Mouse (Mus musculus) regulatory T cell (primary cell): ENCODE results near the gene Acot5.
"Not testable (repeated sequence)": the region's sequence is repeated elsewhere in the genome, so short reads cannot be mapped to it uniquely, and the experiment has no call there.

Source experiments
- in situ Hi-C: fragments of 300-600 bp; cut with MboI, MseI; formaldehyde crosslinking; loops from one replicate; pipeline ENCODE4 v1.15.1; 2025; ENCODE audit warnings: high pct_unique_total_duplicates

Gene Acot5

DNA sequence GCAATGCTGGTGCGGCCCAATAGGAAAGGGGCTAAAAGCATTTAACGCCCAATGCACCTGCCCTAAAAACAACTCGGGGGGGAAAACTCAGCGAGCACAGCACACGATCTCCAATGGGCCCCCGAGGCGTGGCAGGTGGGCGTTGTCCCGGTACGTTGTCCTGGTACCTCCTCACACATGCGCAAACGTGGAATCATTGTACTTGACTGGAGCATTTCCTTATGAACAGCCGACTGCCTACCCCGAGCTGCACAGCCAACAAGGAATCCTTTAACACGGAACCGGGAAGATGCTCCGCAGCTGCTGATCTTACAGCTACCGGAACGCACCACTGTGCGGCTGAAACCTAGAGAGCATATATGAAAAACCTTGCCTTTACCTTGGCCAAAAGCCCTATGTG is 6.8 kb upstream of the Acot5 start:
- in situ Hi-C loops = no loop called here

DNA sequence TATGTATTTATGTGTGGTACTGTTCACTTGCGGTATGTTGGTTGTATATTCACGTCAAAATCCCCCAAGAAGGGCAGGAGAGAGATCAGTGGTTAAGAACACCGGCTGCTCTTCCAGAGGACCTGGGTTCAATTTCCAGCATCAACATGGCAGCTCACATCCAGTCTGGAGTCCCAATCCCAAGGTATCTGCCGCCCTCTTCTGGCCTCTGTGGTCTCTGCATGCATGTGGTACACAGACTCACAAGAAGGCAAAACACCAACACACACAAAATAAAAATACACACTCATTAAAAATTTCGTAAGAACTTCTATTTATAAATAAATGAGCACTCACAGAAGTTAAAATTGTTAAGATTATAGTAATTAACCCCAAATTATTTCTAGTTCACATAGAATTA is 5.9 kb upstream of the Acot5 start:
- in situ Hi-C loops = no loop called here

DNA sequence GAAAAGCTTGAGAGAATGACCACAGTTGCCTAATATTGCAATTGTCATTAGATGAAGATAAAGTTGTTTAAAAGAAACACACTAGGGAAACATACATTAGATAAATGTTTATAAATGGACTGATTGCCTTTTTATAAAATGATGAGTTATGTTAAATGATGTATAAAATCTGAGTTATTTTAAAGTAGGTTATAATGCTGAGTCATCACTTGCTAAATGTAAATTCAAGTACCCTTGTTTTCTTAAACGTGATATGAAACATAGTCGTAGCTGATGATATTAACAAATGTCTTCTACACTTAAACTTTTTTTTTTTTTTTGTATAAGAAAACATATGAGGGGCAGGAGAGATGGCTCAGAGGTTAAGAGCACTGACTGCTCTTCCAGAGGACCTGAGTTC is 5.3 kb upstream of the Acot5 start:
- in situ Hi-C loops = no loop called here

DNA sequence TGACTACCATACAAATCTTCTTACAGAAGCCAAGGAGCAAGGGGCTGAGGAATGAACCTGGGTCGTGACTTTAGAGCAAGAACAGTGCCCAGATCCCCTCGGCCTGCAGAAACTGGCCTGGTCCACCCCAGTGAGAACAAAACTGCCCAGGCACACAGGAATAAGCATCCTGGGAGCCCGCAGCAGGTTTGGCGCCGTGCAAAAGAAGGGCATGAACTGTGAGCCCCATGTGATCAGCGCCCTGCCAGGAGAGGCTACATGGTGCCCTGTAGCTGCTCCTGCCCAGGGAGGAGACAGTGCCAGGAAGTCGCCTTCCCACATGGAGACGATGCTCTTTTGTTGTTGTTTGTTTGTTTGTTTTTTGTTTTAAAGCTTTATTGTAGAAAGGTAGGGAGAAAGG is 4.5 kb upstream of the Acot5 start:
- in situ Hi-C loops = no loop called here

DNA sequence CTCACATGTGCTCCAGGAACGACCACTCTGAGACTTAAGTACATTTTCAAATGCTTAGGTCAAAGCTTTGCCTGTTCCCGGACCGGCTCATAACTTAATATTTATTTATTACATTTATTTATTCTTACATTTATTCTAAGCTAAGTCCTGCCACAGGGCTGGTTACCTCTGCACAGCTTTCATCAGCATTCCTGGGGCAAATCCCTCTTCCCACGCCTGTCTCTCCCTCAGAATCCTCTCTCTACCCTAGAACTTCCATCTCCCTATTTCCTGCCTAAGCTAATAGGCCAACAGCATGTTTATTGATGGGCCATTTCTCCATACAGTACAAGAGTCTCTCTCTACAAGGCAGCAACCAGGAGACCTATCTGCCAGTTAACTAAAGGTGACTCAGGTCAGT is 1.4 kb upstream of the Acot5 start:
- in situ Hi-C loops = no loop called here

DNA sequence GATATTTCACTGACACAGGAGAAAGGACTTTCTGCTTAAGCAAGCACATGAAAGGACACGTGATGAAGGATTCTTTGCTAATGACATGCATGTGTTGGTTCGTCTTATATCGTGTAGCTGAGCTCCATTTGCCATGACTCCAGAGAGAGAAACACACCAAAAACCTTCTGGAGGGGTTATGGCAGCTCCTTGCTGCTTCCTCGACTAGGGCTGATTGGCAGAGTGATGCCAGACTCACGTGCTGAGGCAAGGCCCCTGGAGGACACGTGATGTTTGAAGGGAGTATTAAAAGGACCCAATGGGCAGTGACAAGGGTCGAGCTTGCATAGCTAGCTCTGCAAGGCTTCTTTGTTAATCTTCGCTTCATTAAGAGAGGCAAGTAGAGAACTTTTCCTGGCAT is 829 bp upstream of the Acot5 start:
- in situ Hi-C loops = no loop called here

DNA sequence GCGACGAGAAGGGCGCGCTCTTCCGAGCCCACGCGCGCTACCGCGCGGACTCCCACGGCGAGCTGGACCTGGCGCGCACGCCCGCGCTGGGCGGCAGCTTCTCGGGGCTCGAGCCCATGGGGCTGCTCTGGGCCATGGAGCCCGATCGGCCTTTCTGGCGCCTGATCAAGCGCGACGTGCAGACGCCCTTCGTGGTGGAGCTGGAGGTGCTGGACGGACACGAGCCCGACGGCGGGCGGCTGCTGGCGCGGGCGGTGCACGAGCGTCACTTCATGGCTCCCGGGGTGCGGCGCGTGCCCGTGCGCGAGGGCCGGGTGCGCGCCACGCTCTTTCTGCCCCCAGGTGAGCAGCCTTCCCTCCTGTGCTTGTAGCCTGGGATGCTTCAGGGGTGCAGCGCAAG is 457 bp downstream of the Acot5 start:
- in situ Hi-C loops = not testable (repeated sequence)

DNA sequence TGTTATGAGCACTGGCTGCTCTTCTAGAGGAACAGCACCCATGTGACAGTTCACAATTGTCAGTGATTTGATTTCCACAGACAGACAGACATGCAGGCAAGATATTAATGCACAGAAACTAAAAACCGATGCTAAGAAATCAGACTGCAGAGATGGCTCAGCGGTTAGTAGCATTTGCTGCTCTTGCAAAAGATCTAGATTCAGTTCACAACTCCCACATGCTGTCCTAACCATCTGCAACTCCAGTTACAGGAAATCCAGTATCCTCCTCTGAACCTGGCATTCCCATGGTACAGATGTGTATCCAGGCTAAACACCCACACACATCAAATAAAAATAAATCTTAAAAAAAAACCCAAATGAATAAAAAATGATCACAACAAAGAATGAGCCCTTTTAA is 2.6 kb downstream of the Acot5 start:
- in situ Hi-C loops = no loop called here

DNA sequence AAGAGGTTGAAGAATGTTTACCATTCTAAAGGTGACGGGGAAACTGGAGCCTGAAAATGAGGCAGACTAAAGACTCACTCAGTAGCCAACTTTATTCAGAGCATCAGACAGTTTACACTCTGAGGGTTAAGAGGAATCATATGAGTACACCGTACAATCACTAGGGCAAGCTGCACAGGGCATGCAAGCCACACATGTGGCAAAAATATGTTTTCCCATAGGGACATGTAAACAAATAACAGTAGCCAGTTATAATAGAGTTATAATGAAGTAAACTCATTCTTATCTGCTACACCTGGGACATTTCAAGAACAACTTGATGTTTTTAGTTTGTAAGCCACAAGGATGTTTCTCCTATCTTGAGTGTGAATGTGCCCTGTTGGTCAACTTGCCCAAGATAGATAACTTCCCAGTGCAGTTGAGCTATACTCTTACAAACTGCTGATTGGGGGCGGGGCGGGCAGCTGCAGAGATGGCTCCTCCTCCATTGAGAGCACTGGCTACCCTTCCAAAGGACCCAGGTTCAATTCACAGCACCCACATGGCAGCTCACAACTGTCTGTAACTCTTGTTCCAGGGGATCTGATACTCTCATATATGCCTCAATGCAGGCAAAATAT is 8.4 kb downstream of the Acot5 start:
- in situ Hi-C loops = no loop called here

DNA sequence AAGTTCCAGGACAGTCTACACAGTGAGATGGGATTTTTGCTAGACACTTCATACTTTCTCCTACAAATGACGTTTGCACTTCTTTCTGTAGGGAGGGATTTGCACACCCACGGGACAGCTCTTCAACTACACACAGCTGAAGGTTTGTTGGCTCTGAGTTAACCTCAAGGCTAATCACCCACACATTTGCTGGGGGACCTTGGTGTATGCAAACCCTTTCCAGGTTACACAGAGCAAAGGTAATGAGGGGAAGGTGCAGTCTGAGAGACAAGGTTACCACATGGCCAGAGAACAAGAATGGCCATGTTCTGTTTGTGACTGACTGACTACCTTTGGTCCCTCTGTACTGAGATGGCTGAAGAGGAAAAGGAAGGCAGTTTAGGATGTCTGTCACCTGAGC is 14.7 kb downstream of the Acot5 start:
- in situ Hi-C loops = no loop called here

DNA sequence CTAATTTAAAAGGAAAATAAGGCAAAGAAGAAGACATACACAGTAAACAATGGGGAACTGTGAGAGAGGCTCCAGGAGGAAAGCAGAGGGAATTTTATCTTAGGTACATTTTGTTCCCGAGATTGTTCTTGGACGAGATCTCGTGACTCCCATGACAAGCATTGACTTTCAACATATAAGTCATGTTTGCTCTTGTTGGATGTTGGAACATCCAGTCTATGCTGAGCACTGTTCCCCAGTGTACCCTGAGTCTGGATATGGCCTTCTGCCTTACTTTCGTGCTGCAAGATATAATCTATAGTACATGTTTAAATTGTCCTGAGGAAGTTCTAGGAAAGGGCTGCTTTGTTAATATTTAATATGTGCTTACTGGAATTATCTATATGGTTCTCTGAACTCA is 15.5 kb downstream of the Acot5 start:
- in situ Hi-C loops = no loop called here

DNA sequence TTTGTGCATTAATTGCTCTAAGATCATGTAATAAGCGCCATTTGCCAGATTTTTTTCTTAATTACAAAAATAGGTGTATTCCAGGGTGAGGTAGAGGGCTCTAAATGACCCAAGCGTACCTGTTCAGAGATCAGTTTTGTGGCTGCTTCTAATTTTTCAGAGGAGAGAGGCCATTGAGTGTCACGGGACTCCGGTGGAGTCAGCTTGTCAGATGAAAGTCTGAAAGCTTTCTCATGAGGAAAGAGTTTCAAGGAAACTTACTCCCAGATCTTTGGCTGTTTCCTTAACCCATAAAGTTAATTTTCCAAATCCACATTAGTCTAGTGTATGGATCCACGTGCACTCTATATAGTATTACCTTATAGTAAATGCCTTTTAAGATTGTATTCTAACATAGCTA is 25.5 kb downstream of the Acot5 start:
- in situ Hi-C loops = not testable (repeated sequence)

DNA sequence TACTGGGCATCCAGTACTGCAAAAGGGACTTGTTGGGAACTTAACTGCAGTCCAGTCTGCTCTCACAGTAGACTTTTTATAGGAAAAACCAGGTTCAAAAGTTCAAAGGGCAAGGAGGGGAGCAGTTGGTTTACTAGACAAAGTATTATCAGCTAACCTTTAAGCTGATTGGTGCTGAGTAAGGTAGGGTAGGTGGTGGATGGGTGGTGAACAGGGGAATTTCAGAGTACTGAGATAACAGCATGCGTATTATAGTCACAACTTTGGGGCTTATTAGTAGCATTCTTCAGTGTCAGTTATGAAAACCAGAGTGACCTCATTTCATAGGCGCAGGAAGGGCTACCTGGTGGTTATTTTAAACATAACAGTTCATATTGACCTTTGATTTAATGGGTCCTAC is 30.5 kb downstream of the Acot5 start:
- in situ Hi-C loops = no loop called here

DNA sequence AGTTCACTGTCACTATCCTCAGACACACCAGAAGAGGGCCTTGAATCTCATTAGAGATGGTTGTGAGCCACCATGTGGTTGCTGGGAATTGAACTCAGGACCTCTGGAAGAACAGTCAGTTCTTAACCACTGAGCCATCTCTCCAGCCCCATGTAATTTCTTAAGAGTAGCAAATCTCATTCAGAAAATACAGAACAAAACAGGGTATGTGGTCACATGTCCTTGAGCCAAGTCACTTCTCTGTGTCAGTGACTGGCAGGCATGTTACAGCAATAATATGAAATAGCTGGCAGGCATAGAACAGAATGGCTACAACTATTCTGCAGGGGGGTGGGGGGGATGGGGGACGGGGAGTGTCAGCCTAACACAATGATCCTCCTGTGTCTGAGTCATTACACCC is 30.9 kb downstream of the Acot5 start:
- in situ Hi-C loops = no loop called here

DNA sequence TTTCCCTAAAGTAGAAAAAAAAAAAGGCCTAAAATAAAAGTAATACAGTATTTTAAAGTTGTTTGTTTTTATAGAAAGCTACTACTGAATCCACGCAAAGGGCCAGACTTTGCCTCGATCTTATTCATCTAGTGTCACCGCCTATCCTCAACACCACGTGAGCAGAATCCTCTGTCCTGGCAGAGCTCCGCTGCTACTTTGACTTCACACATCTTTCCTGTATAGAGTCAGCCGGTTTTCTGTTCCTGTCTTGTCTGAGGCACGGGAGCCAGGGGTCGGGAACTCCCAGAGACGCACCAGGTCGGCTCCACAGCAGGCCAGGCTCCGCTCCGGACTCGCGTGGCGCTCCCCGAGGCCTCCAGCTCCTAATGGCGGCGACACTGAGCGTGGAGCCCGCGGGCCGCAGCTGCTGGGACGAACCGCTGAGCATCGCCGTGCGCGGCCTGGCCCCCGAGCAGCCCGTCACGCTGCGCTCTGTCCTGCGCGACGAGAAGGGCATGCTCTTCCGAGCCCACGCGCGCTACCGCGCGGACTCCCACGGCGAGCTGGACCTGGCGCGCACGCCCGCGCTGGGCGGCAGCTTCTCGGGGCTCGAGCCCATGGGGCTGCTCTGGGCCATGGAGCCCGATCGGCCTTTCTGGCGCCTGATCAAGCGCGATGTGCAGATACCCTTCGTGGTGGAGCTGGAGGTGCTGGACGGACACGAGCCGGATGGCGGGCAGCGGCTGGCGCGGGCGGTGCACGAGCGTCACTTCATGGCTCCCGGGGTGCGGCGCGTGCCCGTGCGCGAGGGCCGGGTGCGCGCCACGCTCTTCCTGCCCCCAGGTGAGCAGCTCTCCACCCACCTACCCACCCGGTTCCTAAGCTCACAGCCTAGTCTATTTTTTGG is 31.7 kb downstream of the Acot5 start, which contains the start of gene Acot6:
Gene Acot6 (plus strand): TSS at position 51 of the 889 bp plus-strand sequence.
- in situ Hi-C loops = not testable (repeated sequence)

DNA sequence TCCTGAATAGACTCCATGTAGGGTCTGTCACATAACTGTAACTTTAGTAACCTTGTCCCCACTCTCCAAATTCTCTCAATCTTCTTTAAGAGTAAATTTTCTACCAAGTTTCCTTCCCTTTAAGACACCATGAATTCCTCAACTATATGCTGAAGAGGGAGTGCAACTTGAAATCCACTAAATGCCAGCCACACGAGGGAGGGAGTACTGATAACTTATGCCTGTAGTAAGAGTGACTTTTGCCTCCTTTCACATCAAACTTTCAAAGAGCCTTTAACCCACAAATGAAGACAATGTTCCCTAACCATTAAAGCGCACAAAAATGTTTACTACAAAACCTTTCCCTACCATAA is 32.3 kb downstream of the Acot5 start:
- in situ Hi-C loops = no loop called here

DNA sequence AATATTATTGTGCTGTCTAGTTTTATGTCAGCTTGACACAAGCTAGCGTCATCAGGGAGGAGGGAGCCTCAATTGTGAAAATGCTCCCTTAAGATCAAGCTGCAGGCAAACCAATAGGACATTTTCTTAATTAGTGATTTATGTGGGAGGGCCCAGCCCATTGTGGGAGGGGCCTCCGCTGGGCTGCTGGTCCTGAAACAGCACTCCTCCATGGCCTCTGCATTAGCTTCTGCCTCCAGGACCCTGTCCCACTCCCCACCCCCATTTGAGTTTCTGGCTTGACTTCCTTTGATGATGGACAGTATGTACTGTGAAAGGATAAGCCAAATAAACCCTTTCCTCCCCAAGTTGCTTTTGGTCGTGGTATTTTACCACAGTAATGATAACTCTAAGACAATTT is 37.9 kb downstream of the Acot5 start:
- in situ Hi-C loops = no loop called here

DNA sequence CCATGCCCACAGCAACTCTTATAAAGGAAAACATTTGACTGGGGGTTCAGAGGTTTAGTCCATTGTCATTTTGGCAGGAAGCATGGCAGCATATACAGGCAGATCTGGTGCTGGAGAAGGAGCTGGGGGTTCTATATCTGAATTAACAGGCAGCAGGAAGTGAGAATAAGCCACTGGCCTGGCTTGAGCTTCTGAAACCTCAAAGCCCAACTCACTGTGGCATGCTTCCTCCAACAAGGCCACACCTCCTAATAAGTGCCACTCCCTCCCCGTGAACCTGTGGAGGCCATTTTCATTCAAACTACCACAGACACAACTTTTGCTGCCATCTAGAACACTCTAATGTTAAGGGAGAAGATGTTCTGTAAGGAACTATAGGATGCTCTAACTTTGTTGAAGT is 38.6 kb downstream of the Acot5 start:
- in situ Hi-C loops = no loop called here

DNA sequence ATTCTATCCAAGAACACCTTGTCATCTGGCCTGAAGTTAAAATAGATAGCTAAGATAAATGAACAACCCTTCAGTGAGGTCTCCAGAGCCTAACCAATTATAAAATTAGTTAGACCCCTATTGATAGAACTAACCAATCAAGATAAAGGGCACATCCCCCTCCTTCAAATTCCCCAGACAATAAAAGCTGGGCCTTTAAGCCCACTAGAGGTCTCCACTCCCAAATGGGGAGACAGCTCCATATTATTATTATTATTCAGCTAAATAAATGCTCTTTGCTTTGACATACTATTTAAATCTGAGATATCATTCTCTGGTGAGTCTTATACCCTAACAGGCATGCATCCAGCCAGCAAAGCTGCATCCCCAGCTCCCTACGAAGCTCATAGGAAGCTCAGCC is 40.8 kb downstream of the Acot5 start:
- in situ Hi-C loops = no loop called here

DNA sequence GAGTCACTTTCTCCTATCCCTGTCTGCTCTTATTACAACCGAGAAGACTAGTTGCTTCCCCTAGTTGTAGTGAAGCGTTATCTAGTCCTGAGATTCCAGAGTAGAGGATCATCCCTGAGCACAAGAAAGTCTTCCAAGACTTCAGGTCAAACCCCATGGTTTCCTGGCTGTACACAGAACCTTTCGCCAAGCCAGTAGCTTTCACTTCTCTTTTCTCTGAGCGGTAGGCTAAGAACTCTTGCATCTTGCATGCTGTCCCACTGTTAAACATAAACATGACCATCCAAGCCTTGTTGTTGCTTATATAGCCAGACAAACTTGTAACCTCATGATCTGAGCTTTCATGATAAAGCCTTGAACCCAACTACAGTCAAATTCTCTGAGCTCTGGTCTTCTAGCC is 41.7 kb downstream of the Acot5 start:
- in situ Hi-C loops = no loop called here

DNA sequence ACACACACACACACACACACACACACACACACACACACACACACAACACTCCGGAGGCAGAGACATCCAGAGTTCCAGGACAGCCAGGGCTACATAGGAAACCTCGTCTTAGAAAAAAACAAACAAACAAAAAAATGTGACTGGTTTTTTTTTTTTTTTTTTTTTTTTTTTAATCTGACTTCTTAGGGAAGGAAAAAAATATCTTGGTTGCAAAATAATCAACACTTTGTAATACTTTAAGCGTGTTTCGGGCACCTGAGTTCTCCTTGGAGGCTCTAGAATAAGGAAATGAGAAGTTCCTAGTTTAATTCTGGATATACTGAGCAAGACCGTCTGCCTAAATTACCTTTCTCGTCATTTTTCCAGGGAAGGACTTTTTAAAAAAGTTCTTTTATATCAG is 44.6 kb downstream of the Acot5 start:
- in situ Hi-C loops = no loop called here

DNA sequence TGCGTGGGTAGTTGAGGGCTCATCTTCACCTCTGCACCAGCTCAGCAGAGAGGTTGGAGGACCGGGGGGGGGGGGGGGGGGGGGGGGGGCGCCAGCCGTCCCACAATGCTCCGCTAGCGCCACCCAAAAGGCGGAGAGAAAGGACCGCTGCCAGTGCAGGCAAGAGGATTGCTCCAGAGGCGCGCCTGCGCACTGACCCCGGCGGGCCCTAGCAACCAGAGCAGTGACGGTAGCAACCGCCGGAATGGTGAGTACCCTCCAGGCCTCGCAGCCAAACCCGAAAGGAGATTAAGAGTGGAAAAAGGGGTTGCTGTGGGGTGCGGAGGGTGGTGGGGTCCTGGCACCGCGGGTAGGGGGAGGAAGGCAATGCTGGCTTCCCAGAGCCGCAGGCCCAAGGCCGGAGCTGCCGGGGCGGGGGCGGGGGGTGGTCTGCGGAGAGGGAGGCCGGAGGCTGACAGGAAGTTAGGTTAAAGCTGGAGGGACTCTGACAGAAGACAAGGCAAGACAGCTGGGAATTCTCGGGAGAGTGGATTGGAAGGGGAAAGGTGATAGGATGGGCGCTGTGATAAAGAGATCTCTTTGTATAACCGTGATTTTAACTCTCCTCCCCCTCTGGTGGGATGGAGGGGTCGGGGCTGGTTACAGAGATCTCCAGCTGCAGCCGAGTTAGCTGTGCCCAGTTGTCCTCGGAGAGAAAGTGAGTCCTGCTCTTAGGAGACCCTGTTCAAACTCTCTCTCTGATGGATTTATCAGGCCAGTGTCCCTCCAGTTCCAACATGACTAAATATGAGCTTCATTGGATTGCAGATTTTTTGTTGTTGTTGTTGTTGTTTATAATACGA is 45.2 kb downstream of the Acot5 start, which contains the start of gene Dnal1:
Gene Dnal1 (plus strand): TSS at position 214 of the 842 bp plus-strand sequence.
- in situ Hi-C loops = no loop called here
